Mouse (Mus musculus) adrenal gland (tissue): ENCODE data around the gene Uckl1.

ENCODE experiments used
- intact Hi-C: fragments of 180-260 bp; cut with DNase I; formaldehyde crosslinking; loops from one replicate; pipeline ENCODE4 v1.15.1; 2025
- long read RNA-seq, 2 experiments: library from polyadenylated mRNA; unstranded; transcript quantifications; one replicate each; pipeline ENCODE4 v2.0.0; 2020; ENCODE audit warnings: borderline replicate concordance in 1 of 2; ENCODE audit not compliant: insufficient replicate concordance in 1 of 2

Uckl1 gene
- long read RNA-seq, experiment 1, partial matches to known transcripts, result 1 of 26 reads
- long read RNA-seq, experiment 1, other reads (novel, unspliced or antisense), result 25 of 26 reads
- long read RNA-seq, experiment 2, partial matches to known transcripts, result 3 of 31 reads
- long read RNA-seq, experiment 2, other reads (novel, unspliced or antisense), result 26 of 31 reads

- intact Hi-C loops, result no loop called here
These were observed at the start of gene Uckl1 for GRCm38 (mm10) chr2:181584411-181584942. Uckl1 (minus strand) TSS chr2:181584892.

GRCm38 (mm10) chr2:181632624-181633023 is 47.9 kb upstream of the Uckl1 start:
- intact Hi-C loops, result no loop called here

GRCm38 (mm10) chr2:181628471-181628870 is 43.8 kb upstream of the Uckl1 start:
- intact Hi-C loops, result no loop called here

- intact Hi-C loops, result no loop called here
These were observed 38.7 kb upstream of the Uckl1 start for GRCm38 (mm10) chr2:181623401-181623800.

- intact Hi-C loops, result no loop called here
These were observed 34.2 kb upstream of the Uckl1 start for GRCm38 (mm10) chr2:181618761-181619495.

- intact Hi-C loops, result no loop called here
These were observed 17.7 kb upstream of the Uckl1 start for GRCm38 (mm10) chr2:181602367-181602766.

- intact Hi-C loops, result no loop called here
These were observed 17.1 kb upstream of the Uckl1 start for GRCm38 (mm10) chr2:181601751-181602145.

- intact Hi-C loops, result no loop called here
These were observed 16.4 kb upstream of the Uckl1 start for GRCm38 (mm10) chr2:181600828-181601750.

GRCm38 (mm10) chr2:181600226-181600758 is 15.6 kb upstream of the Uckl1 start:
- intact Hi-C loops, result no loop called here

GRCm38 (mm10) chr2:181598454-181599351 is 14.0 kb upstream of the Uckl1 start, which contains the start of gene Samd10:
Samd10 (minus strand) TSS chr2:181599212.
- intact Hi-C loops, result loop anchor here (5.0 kb wide), 1 partner anchor 206 kb away; no protein-coding TSS in a partner anchor

- intact Hi-C loops, result loop anchor here (5.0 kb wide), 1 partner anchor 205 kb away; no protein-coding TSS in a partner anchor
These were observed 12.8 kb upstream of the Uckl1 start for GRCm38 (mm10) chr2:181597378-181598061.

GRCm38 (mm10) chr2:181596221-181596960 is 11.7 kb upstream of the Uckl1 start:
- intact Hi-C loops, result loop anchor here (5.0 kb wide), 1 partner anchor 204 kb away; no protein-coding TSS in a partner anchor

GRCm38 (mm10) chr2:181594946-181595696 is 10.4 kb upstream of the Uckl1 start:
- intact Hi-C loops, result loop anchor here (5.0 kb wide), 1 partner anchor 203 kb away; no protein-coding TSS in a partner anchor

GRCm38 (mm10) chr2:181593937-181594336 is 9.2 kb upstream of the Uckl1 start:
- intact Hi-C loops, result no loop called here

- intact Hi-C loops, result no loop called here
These were observed 8.3 kb upstream of the Uckl1 start for GRCm38 (mm10) chr2:181593042-181593421.

GRCm38 (mm10) chr2:181592231-181593041 is 7.7 kb upstream of the Uckl1 start, which contains the start of gene Zfp512b:
Zfp512b (minus strand) TSS chr2:181592803.
- intact Hi-C loops, result no loop called here

- intact Hi-C loops, result no loop called here
These were observed 6.9 kb upstream of the Uckl1 start, which contains the start of gene Prpf6 for GRCm38 (mm10) chr2:181591528-181592085. Prpf6 (plus strand) TSS chr2:181591868.
